Mouse (Mus musculus) lung, adult 2 months (tissue): Measurements from ENCODE around the gene Ppp1r35. TPM values are rescaled to one million over a fixed set of nuclear protein-coding genes. Genes with fewer than 3 reads are reported as not detected.

Experiments used
- DNase-seq: peaks from one replicate; pipeline ENCODE4 v3.0.0; 2022
- H3K4me1 ChIP-seq: fragments of 200-500 bp; 2 replicates; pipeline ENCODE4 v1.6.1; 2011; ENCODE audit warnings: low read length; ENCODE audit not compliant: control insufficient read depth, insufficient read depth
- H3K4me3 ChIP-seq: fragments of 200-500 bp; replicated peaks from 2 replicates; pipeline ENCODE3; 2011; ENCODE audit warnings: low read depth, mild to moderate bottlenecking, control low read depth, low read length; ENCODE audit errors: extremely low read depth
- CTCF ChIP-seq: fragments of 200-500 bp; IDR thresholded peaks from 2 replicates; pipeline ENCODE4 v1.5.1; 2011; ENCODE audit warnings: mild to moderate bottlenecking, low read length, control low read depth; ENCODE audit not compliant: insufficient read depth
- POLR2A ChIP-seq: fragments of 200-500 bp; IDR thresholded peaks from 2 replicates; pipeline ENCODE4 v1.6.1; 2011; ENCODE audit warnings: low read depth, mild to moderate bottlenecking, control low read depth, low read length, borderline replicate concordance; ENCODE audit errors: extremely low read depth
- WGBS: fragments of 180-500 bp; shearing (Covaris S2); methylation state at CpG from one replicate; pipeline ENCODE4 v1.1.7; 2018; 5-methylcytosine and 5-hydroxymethylcytosine counted together
- polyA plus RNA-seq: library from polyadenylated mRNA; depleted of rRNA; stranded (reverse); fragments of >200 nt; gene quantifications from 2 replicates; pipeline ENCODE4 v1.2.3, GENCODE M21; 2012

Ppp1r35 gene
- polyA plus RNA-seq, 1 experiment, result 32.7 TPM

GRCm38 (mm10) chr5:137751221-137751887 is 27.3 kb upstream of the Ppp1r35 start:
- no peak for TF ChIP-seq POLR2A
- Histone ChIP-seq H3K4me1 (peaks cover 13% of the 10 kb centered on the region), H3K4me3 (no peak overlapping the region)
- DNase-seq, result no peak
- WGBS, result 80% methylated on average over 13 of the region's 13 CpGs

- whole genome bisulfite sequencing, result 85% methylated on average over 6 of the region's 6 CpGs
- Histone ChIP-seq H3K4me3 (no peak overlapping the region), H3K4me1 (peaks cover 16% of the 10 kb centered on the region)
- DNase-seq, result no peak
- TF ChIP-seq POLR2A (no peak), CTCF (no peak)
Observed at GRCm38 (mm10) chr5:137751988-137752387, 26.7 kb upstream of the Ppp1r35 start.

GRCm38 (mm10) chr5:137753111-137753832 is 25.4 kb upstream of the Ppp1r35 start:
- WGBS, result 59% methylated on average over 13 of the region's 13 CpGs
- DNase-seq, result no peak
- Histone ChIP-seq H3K4me3 (no peak overlapping the region), H3K4me1 (peaks cover 11% of the 10 kb centered on the region)
- TF ChIP-seq CTCF, result no peak
- no peak for TF ChIP-seq POLR2A

- Histone ChIP-seq H3K4me1 (peaks cover 7% of the 10 kb centered on the region), H3K4me3 (no peak overlapping the region)
- WGBS, result 66% methylated on average over 5 of the region's 5 CpGs
- TF ChIP-seq POLR2A (no peak), CTCF (no peak)
- no peak for DNase-seq
Observed at GRCm38 (mm10) chr5:137755425-137755824, 23.2 kb upstream of the Ppp1r35 start.

- DNase-seq, result no peak
- H3K4me3 ChIP-seq, result no peak overlapping the region
- 24% methylated on average over 3 of the region's 3 CpGs for WGBS
- TF ChIP-seq CTCF (no peak), POLR2A (no peak)
- H3K4me1 ChIP-seq, result peaks cover 7% of the 10 kb centered on the region
Observed at GRCm38 (mm10) chr5:137756106-137756505, 22.5 kb upstream of the Ppp1r35 start.

- H3K4me1 ChIP-seq, result peaks cover 7% of the 10 kb centered on the region
- DNase-seq, result peak; percentile 85
Observed at GRCm38 (mm10) chr5:137756882-137757661, 21.6 kb upstream of the Ppp1r35 start.

GRCm38 (mm10) chr5:137757887-137758286 is 20.8 kb upstream of the Ppp1r35 start:
- Histone ChIP-seq H3K4me3 (no peak overlapping the region), H3K4me1 (peaks cover 7% of the 10 kb centered on the region)
- DNase-seq, result no peak
- WGBS, result 47% methylated on average over 6 of the region's 6 CpGs
- TF ChIP-seq POLR2A, result no peak
- TF ChIP-seq CTCF, result no peak

More at GRCm38 (mm10) chr5:137756882-137757661, 21.6 kb upstream of the Ppp1r35 start:
- 44% methylated on average over 10 of the region's 10 CpGs for WGBS
- H3K4me3 ChIP-seq, result no peak overlapping the region
- no peak for TF ChIP-seq POLR2A
- peak; percentile 97 for TF ChIP-seq CTCF

GRCm38 (mm10) chr5:137758921-137759534 is 19.6 kb upstream of the Ppp1r35 start:
- no peak for DNase-seq
- 91% methylated on average over 19 of the region's 19 CpGs for WGBS
- TF ChIP-seq CTCF (no peak), POLR2A (no peak)
- H3K4me3 ChIP-seq, result no peak overlapping the region
- peaks cover 7% of the 10 kb centered on the region for H3K4me1 ChIP-seq

- DNase-seq, result peak; percentile 82
- peaks cover 7% of the 10 kb centered on the region for H3K4me1 ChIP-seq
- no peak overlapping the region for H3K4me3 ChIP-seq
- TF ChIP-seq POLR2A (no peak), CTCF (peak; percentile 88)
- WGBS, result 26% methylated on average over 4 of the region's 4 CpGs
Observed at GRCm38 (mm10) chr5:137759971-137760412, 18.7 kb upstream of the Ppp1r35 start.
